Mouse (Mus musculus) sigmoid colon, adult 10 weeks (tissue): ENCODE results near the gene Krt6a. TPM values are rescaled to one million over a fixed set of nuclear protein-coding genes. Genes with fewer than 3 reads are reported as not detected.

Source experiments
- polyA plus RNA-seq: library from polyadenylated mRNA; stranded (reverse); fragments of 350-450 nt; fragmentation: Illumina TruSeq; extraction: RNeasy Lipid Tissue Mini Kit (QIAGEN cat#74804); gene quantifications from one replicate; pipeline ENCODE4 v1.2.3, GENCODE M21; 2014; ENCODE audit warnings: low read depth, low replicate concordance

Krt6a gene
- not detected for polyA plus RNA-seq

GRCm38 (mm10) chr15:101694207-101694606 is at the start of gene Krt6a:
Krt6a (minus strand) TSS chr15:101694307.

GRCm38 (mm10) chr15:101742711-101743110 is 48.6 kb upstream of the Krt6a start, which contains the start of gene Krt71:
Krt71 (minus strand) TSS chr15:101743109.

GRCm38 (mm10) chr15:101712720-101713119 is 18.6 kb upstream of the Krt6a start, which contains the start of gene Krt5:
Krt5 (minus strand) TSS chr15:101712898.

GRCm38 (mm10) chr15:101680187-101680586 is 13.9 kb downstream of the Krt6a start, which contains the start of gene Krt6b:
Krt6b (minus strand) TSS chr15:101680287.

GRCm38 (mm10) chr15:101647280-101647679 is 46.8 kb downstream of the Krt6a start, which contains the start of gene Gm5478:
Gm5478 (minus strand) TSS chr15:101647380.

Other genes with a start within 250 kb of the Krt6a start
- gene Krt88, start 246.6 kb downstream of the Krt6a start, polyA plus RNA-seq: not detected
- gene Krt81, start 230.6 kb downstream of the Krt6a start, polyA plus RNA-seq: not detected
- gene Krt86, start 220.8 kb downstream of the Krt6a start, polyA plus RNA-seq: not detected
- gene Krt83, start 202.8 kb downstream of the Krt6a start, polyA plus RNA-seq: not detected
- not detected for gene Gm49425, start 177.0 kb downstream of the Krt6a start, polyA plus RNA-seq
- not detected for gene Krt84, start 161.5 kb downstream of the Krt6a start, polyA plus RNA-seq
- gene Krt82, start 143.6 kb downstream of the Krt6a start, polyA plus RNA-seq: not detected
- not detected for gene Krt90, start 131.4 kb downstream of the Krt6a start, polyA plus RNA-seq
- gene Krt75, start 120.4 kb downstream of the Krt6a start, polyA plus RNA-seq: not detected
- not detected for gene Gm5414, start 66.1 kb downstream of the Krt6a start, polyA plus RNA-seq
- gene Gm5478, start 46.9 kb downstream of the Krt6a start, polyA plus RNA-seq: not detected
- gene Krt6b, start 14.0 kb downstream of the Krt6a start, polyA plus RNA-seq: not detected
- not detected for gene Krt5, start 18.6 kb upstream of the Krt6a start, polyA plus RNA-seq
- not detected for gene Krt71, start 48.8 kb upstream of the Krt6a start, polyA plus RNA-seq
- not detected for gene Krt72, start 92.2 kb upstream of the Krt6a start, polyA plus RNA-seq
- gene Krt73, start 108.0 kb upstream of the Krt6a start, polyA plus RNA-seq: not detected
- gene Krt2, start 123.9 kb upstream of the Krt6a start, polyA plus RNA-seq: not detected
- 0.16 TPM for gene Krt1, start 156.5 kb upstream of the Krt6a start, polyA plus RNA-seq
- gene Krt77, start 175.4 kb upstream of the Krt6a start, polyA plus RNA-seq: not detected
- not detected for gene Krt76, start 198.6 kb upstream of the Krt6a start, polyA plus RNA-seq
- gene Krt4, start 230.4 kb upstream of the Krt6a start, polyA plus RNA-seq: not detected
- gene Krt79, start 246.0 kb upstream of the Krt6a start, polyA plus RNA-seq: not detected